Mouse (Mus musculus) NIH3T3 (cell line): Measurements from ENCODE around the gene Tnrc6b.
"Not testable (repeated sequence)": the region's sequence is repeated elsewhere in the genome, so short reads cannot be mapped to it uniquely, and the experiment has no call there.

ENCODE experiments used
- DNase-seq: peaks from one replicate; pipeline ENCODE4 v3.0.0-alpha.2; 2012; ENCODE audit warnings: low read depth

Gene Tnrc6b

DNA sequence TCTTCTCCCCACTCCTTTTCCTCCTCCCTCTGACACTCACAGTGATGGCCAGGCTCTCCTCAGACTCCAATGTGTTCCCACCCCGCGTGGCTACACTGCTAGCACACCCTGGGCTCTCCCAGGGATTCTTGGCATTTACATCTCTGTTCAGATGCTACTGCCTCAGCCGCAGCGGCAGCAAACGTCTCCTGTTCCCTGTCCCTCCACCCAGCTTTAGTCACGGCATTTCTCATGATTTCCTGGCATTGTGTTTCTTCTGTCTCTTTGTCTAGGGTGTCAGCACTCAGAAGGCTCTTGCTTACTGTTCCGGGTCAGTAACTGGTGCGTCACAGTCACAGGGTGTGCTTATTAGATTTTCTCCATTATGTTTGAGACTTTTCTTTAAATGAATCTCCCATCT is 138.9 kb downstream of the Tnrc6b start:
- no peak for DNase-seq

GRCm38 (mm10) chr15:80850682-80851475 is 139.8 kb downstream of the Tnrc6b start:
- no peak for DNase-seq

DNA sequence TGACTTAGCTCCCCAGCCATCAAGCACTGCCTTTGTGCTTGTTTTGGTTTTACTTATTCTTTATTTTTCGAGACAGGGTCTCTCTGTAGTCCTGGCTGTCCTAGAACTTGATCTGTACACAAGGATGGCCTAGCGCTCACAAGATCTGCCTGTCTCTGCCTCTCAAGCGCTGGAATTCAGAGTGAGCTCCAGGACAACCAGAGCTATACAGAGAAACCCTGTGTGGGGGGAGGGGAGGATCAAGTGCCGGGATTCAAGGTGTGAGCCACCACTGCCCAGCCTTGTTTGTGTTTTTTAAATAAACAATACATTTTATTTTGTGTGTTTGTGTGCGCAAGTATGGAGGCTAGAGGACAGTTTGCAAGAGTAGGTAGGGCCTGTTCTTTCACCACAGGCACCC is 141.0 kb downstream of the Tnrc6b start:
- DNase-seq: no peak

GRCm38 (mm10) chr15:80852527-80852926 is 141.4 kb downstream of the Tnrc6b start:
- DNase-seq: not testable (repeated sequence)

DNA sequence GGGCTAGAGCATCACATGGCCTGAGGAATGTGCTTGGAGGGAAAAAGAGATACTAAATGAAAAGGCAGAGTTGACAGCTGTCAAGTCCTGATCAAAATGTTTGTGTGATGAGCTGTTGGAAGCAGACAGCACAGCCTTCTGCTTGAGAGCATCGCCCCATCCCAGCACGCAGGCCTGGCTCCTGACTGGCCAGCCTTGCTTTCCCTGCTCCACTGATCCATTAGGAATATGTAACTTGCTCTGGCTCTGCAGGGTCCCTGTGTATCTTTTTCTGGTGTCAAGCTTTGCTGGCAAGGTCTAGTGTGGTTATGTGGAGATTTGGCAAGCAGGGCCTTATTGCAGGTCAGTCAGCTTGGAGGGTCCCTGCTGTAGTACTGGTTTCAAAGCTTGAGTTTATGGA is 148.3 kb downstream of the Tnrc6b start:
- DNase-seq: no peak

- no peak for DNase-seq
Observed at GRCm38 (mm10) chr15:80861302-80861701, 150.2 kb downstream of the Tnrc6b start.

DNA sequence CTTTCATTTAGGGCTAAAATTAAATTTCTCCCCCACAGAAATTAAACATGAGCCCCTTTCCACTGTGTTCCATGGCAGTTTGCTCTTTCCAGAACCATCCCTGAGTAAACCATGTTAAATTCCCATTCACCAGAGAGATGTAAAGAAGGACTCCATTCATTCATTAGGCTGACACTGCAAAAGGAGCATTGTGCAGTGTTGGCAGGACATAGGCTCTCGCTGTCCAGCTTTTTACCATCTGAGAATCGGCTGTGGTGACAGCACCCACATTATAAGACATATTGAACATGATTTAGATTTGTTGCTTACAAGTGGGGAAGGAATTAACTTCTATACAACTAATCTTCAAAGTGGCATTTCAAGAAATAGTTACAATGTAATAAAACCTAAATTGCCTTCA is 150.9 kb downstream of the Tnrc6b start:
- DNase-seq: no peak

DNA sequence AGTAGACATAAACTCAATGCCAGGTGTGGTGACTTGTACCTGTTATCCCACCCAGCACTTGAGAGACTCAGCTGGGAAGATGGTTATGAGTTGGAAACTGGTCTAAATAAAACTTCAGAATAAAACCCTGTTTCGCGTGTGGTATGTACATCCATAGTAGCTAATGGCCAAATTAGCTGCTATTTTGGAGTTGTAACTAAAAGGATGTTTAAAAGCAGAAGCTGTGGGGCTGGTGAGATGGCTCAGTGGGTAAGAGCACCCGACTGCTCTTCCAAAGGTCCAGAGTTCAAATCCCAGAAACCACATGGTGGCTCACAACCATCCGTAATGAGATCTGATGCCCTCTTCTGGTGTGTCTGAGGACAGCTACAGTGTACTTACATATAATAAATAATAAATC is 157.5 kb downstream of the Tnrc6b start:
- not testable (repeated sequence) for DNase-seq

GRCm38 (mm10) chr15:80874726-80875125 is 163.6 kb downstream of the Tnrc6b start:
- DNase-seq: no peak

GRCm38 (mm10) chr15:80876231-80876630 is 165.1 kb downstream of the Tnrc6b start:
- DNase-seq: no peak

DNA sequence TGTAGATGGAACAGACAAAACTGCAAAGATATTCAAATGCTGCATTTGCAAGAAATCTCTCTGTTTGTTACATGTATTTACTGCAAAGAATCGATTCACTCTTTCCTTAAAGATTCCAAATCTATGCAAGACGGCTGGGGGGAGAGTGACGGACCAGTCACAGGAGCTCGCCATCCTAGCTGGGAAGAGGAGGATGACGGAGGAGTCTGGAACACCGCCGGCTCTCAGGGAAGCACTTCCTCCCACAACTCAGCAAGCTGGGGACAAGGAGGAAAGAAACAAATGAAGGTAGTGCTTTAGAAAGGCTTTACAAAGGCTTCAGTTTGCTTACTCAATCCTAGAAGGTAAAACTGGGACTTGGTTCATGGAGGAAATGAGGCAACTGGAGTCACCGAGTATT is 173.0 kb downstream of the Tnrc6b start:
- no peak for DNase-seq

DNA sequence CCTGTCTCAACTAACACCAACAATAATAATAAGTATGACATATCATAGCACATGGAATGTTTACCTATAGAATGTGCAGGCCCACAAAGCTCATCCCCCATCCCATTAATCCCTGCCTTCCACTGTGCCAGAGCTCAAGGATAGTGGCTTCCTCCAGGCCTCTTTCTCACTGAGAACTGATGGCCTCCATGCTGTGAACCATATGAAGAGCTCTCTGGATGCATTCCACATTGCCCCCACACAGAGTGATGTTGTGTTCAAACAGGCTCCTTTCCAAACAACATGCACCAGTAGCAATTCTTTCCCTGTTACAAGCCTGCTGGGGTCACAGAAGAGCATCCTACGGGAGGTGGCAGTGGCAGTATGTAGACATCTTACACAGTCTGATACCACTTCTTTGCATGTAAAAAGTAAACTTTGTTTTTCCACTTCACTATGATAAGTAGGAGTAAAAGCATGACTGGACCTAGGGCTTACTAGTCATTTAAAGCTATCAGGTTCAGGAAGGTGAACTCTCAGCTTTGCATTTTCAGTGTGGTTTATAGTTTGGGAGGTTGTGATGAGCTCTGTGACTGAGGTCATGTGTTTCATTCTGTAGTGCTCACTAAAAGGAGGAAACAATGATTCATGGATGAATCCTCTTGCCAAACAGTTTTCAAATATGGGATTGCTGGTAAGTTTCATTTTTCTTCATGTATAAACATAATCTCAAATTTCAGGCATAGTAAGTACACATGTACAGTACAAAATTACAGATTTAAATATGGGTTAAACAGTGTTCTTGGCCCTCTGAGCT is 175.4 kb downstream of the Tnrc6b start:
- DNase-seq: peak; percentile 79

- no peak for DNase-seq
Observed at GRCm38 (mm10) chr15:80892341-80892740, 181.2 kb downstream of the Tnrc6b start.

DNA sequence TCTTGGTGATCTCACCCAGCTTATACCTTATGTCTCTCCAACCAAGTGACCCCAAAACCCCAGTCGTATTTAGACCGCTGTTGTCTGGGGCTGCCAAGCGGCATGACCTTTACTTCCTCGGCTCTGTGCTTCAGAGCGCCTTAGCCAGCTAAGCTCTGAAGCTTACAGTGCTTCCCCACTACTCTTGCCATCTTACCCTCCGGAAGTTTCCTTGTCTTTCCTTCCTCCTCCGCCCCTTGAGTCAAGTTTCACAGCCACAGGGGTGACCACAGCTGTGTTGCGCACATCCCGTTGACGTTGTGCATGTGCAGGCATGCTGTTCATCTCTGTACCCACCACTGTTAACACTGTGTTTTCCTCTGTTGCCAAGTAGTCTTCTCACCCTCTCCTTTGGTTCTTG is 185.6 kb downstream of the Tnrc6b start:
- no peak for DNase-seq

DNA sequence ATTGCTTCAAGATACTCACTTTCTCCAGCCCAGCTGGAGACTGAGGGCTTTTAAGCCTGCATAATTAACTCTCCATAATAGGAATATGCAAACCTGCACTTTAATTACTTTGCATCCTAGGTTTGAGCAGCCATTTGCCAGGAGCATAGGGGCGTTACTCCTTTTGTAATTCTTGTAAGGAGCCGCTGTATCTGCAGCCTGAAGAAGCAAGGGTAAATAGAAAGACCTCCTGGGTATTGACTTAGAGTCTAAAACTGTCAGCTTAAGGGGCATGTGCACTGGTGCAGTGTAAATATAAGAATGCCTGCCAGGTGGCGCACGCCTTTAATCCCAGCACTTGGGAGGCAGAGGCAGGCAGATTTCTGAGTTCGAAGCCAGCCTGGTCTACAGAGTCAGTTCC is 186.8 kb downstream of the Tnrc6b start:
- no peak for DNase-seq

DNA sequence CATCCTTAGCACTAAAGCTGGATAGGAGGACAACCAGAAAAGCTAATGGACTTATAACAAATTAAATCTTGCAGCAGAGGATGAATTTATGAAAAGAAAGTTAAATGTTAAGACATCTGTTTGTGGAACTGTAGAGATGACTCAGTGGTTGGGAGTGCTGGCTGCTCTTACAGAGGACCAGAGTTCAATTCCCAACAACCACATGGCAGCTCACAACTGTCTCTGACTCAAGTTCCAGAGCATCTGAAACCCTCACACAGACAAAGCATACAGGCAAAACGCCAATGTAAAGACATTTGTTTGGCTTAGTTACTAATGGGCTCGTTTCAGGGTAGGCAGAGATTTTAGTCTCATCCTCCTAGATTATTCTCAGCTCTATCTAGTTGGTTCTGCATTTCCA is 188.7 kb downstream of the Tnrc6b start:
- DNase-seq: peak; percentile 85

GRCm38 (mm10) chr15:80901806-80902513 is 190.8 kb downstream of the Tnrc6b start:
- no peak for DNase-seq

DNA sequence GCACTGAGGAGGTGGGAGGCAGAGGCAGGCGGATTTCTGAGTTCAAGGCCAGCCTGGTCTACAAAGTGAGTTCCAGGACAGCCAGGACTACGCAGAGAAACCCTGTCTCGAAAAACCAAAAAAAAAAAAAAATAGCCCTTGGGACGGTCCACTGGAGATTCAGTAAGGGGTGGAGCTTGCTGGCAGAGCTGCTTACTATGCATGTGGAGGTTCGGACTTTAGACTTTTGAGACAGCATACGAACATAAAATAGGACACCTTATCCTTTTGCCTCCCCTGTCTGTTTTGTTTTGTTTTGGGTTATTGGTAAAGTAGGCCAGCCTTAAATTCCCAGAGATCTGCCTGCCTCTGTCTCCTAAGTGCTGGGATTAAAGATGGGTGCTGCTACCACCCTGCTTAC is 193.7 kb downstream of the Tnrc6b start:
- not testable (repeated sequence) for DNase-seq

DNA sequence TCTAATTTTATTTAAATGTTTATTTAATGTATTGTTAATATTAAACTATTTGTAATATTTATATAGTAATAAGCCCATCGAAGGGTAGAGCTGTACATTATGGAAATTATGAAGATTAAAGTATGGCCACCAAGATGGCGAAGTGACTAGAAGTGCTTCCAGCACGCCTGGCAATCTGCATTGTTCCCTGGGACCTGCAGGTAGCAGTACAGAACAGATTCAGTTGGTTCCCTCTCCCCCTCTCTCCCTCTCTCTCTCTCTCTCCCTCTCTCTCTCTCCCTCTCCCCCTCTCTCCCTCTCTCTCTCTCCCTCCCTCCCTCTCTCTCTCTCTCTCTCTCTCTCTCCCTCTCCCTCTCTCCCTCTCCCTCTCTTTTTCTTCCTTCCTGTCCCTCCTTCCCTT is 199.1 kb downstream of the Tnrc6b start:
- no peak for DNase-seq

- no peak for DNase-seq
Observed at GRCm38 (mm10) chr15:80910790-80911531, 199.8 kb downstream of the Tnrc6b start.

DNA sequence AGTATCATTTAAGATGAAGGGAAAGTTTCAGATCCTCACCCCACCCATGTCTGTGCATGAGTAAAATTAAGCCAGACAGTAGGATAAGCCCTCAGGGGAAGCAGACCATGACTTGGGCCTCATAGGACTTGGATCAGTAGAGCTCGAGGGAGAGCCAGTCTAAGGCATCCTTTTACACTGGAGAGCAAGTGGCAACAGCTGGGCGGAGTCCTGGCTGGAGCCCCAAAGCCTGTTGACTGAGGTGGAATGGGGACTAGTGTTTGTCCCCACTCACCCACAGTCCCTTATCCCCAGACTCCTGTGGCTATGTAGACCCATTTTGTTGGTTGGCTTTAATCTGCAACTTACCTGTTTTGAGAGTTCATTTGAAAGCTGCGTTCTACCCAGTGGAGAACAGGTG is 201.1 kb downstream of the Tnrc6b start:
- DNase-seq: no peak

DNA sequence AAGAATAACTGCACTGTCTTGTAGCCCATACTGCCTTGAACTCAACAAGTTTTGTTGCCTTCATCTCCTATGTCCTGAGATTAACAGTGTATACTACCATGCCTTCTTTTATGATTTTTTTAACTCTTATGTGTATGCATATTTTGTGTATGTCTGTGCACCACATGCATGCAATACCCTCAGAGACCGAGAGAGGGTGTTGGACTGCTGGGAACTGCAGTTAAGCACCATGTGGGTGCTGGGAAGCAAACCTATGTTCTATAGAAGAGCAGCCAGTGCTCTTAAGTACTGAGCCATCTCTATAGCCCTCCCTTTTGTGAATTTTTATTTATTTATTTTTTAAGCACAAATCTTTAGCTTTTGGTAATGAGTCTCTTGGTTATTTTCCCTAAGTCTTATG is 202.7 kb downstream of the Tnrc6b start:
- no peak for DNase-seq
